19 mouse cellular contexts compared by ENCODE assay signal in genomic region chr13:94069421-94070307, GRCm38 (mm10). TPM values are rescaled to one million over a fixed set of nuclear protein-coding genes. Genes with fewer than 3 reads are reported as not detected.
A peak's percentile ranks its signal among the peaks of the same experiment; 100 is the strongest.
DNase-seq lines count a peak whose midpoint lies in the region; ATAC-seq lines count a peak whose summit lies in the region.
"Had no signal": no experiment of that assay in that cellular context is flagged by ENCODE, and none has a peak within 500 bp of the region (broad histone marks: within the 10 kb centered on the region; RNA-seq: fewer than 3 reads in every experiment).

No protein-coding gene starts in this region.

- no peak overlapping the region for H3K9ac ChIP-seq in kidney, embryonic 15.5 days
- no peak overlapping the region for H3K9ac ChIP-seq in neural tube, embryonic 15.5 days (replicated peaks)
- H3K9ac ChIP-seq: forebrain, postnatal 0 days had no signal

- peaks cover 99% of the 10 kb centered on the region for H3K4me1 ChIP-seq in kidney, embryonic 15.5 days
- H3K4me1 ChIP-seq in neural tube, embryonic 15.5 days = peaks cover 33% of the 10 kb centered on the region

- peak; percentile 90 for ATAC-seq in kidney, embryonic 15.5 days (replicated peaks; ENCODE audit: low FRiP score)
- ATAC-seq in neural tube, embryonic 15.5 days (ENCODE audit: low FRiP score) = no peak
- ATAC-seq: forebrain, postnatal 0 days; hindbrain, postnatal 0 days; lung, postnatal 0 days had no signal

- H3K9me3 ChIP-seq in kidney, embryonic 15.5 days (replicated peaks) = no peaks in the 10 kb centered on the region
- H3K9me3 ChIP-seq in neural tube, embryonic 15.5 days (replicated peaks) = no peaks in the 10 kb centered on the region

- intact Hi-C loops in left cerebral cortex, postnatal 36 days (cut with DNase I) = no loop called here

- H3K36me3 ChIP-seq in kidney, embryonic 15.5 days = peaks cover 11% of the 10 kb centered on the region; the same call in 1 of the 2 replicates
- H3K36me3 ChIP-seq in neural tube, embryonic 15.5 days = no peaks in the 10 kb centered on the region

- 40% methylated on average over 16 of the region's 16 CpGs for WGBS in kidney, embryonic 15.5 days
- WGBS in neural tube, embryonic 15.5 days = 30% methylated on average over 16 of the region's 16 CpGs

- peak overlapping the region; percentile 93 for H3K27ac ChIP-seq in kidney, embryonic 15.5 days
- no peak overlapping the region for H3K27ac ChIP-seq in neural tube, embryonic 15.5 days (replicated peaks)
- H3K27ac ChIP-seq: gastrocnemius, adult 2 months; hindbrain, postnatal 0 days; layer of hippocampus, adult 2 months had no signal

- H3K4me2 ChIP-seq in kidney, embryonic 15.5 days = peak overlapping the region; percentile 40
- H3K4me2 ChIP-seq in neural tube, embryonic 15.5 days = no peak overlapping the region

- no peak overlapping the region for H3K4me3 ChIP-seq in kidney, embryonic 15.5 days (replicated peaks)
- H3K4me3 ChIP-seq in neural tube, embryonic 15.5 days (replicated peaks) = no peak overlapping the region
- H3K4me3 ChIP-seq: gastrocnemius, adult 2 months; layer of hippocampus, adult 2 months had no signal

- H3K27me3 ChIP-seq in kidney, embryonic 15.5 days = no peaks in the 10 kb centered on the region
- peaks cover 62% of the 10 kb centered on the region for H3K27me3 ChIP-seq in neural tube, embryonic 15.5 days (replicated peaks)

- no peak for DNase-seq in kidney, adult 11 months
- peak; percentile 55 for DNase-seq in neural tube, embryonic 10.5 days (ENCODE audit: extremely low spot score, low spot score)
- peak; percentile 66 for DNase-seq in mesoderm, embryonic 11.5 days (ENCODE audit: low read depth, low spot score)
- no peak for DNase-seq in urinary bladder, postnatal 14 days (ENCODE audit: low spot score)
- no peak for DNase-seq in left cerebral cortex, postnatal 36 days (ENCODE audit: low spot score in 2 of 2)
- DNase-seq: cerebellum, adult 18-20 months; cerebellum, postnatal 36 days; forebrain, postnatal 0 days; gastrocnemius, adult 2 months; heart, postnatal 4 days; kidney, adult 18-20 months; layer of hippocampus, postnatal 36 days; liver had no signal

RNA-seq across cellular contexts. Expression of gene Lhfpl2, which starts 12.1 kb away (rescaled TPM):
- 87.7 and 89.1 TPM in 2 replicates for polyA plus RNA-seq in kidney, embryonic 15.5 days (2015; fragmentation: Nextera tagmentation; extraction: Ambion mirVana)
- polyA plus RNA-seq in neural tube, embryonic 15.5 days (2015; fragmentation: Nextera tagmentation; extraction: Ambion mirVana) = 18.2 and 19.4 TPM in 2 replicates
- total RNA-seq in left cerebral cortex, postnatal 36 days (2021) = 10 to 100 TPM; 12.3 to 12.4 TPM
- total RNA-seq: monocyte, adult 5-6 weeks had no signal

Comparison
In these comparisons a context has a peak if more than half of its experiments do, and no peak if none do; other contexts are left out.
1. DNase-seq: peak in neural tube, embryonic 10.5 days (single experiment) and mesoderm, embryonic 11.5 days (single experiment); none in kidney, adult 11 months (single experiment), urinary bladder, postnatal 14 days (single experiment) and left cerebral cortex, postnatal 36 days (0 of 2).